Mouse (Mus musculus) T-helper 2 cell (primary cell): ENCODE data around the gene Padi2.

Source experiments
- in situ Hi-C: fragments of 300-600 bp; cut with MboI, MseI; formaldehyde crosslinking; loops from one replicate; pipeline ENCODE4 v1.15.1; 2025; ENCODE audit warnings: high pct_unique_total_duplicates

Gene Padi2

GRCm38 (mm10) chr4:140919974-140920836 is 14.1 kb downstream of the Padi2 start:
- in situ Hi-C loops, result no loop called here

GRCm38 (mm10) chr4:140922508-140922907 is 16.4 kb downstream of the Padi2 start:
- in situ Hi-C loops, result no loop called here

- in situ Hi-C loops, result no loop called here
Observed at GRCm38 (mm10) chr4:140925648-140926047, 19.5 kb downstream of the Padi2 start.

GRCm38 (mm10) chr4:140928349-140928748 is 22.2 kb downstream of the Padi2 start:
- in situ Hi-C loops, result no loop called here

DNA sequence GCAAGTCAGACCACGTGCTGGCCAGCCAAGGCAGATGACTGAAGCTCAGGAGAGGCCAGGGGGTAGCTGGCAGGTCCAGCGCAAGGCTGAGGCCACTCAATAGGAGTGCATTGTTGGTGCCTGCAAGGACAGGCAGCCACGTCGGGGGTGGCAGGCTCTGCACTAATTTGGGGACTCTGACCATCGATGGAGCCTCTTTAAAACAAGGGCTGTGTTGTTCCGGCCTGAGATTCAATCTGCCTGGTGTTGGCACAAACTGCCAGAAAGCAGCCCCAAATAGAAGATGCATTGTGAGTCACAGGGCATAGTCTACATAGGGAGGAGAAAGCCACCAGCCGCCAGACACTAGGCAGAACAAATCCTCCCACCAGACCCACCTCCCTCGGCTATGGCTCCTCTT is 23.6 kb downstream of the Padi2 start:
- in situ Hi-C loops, result no loop called here

- in situ Hi-C loops, result no loop called here
Observed at GRCm38 (mm10) chr4:140930900-140931470, 24.8 kb downstream of the Padi2 start.

DNA sequence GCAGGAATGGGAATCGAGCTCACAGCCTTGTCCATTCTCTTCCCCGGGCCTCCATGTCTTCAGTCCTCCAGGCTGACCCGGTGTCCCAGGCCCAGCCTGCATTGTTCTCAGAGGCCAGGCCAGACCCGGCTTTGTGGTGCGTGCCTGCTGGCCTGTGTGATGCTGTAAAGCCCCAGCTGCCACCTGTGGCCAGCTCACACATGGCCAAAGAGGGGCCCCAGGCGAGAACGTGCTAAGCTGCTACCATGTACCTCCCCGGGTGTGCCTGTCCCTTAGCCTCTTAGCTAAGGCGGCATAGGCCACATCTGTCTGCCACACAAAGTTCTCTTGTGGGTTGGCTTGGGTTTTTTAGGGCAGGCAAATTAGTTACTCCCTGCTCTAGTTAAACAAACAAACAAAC is 29.5 kb downstream of the Padi2 start:
- in situ Hi-C loops, result no loop called here

DNA sequence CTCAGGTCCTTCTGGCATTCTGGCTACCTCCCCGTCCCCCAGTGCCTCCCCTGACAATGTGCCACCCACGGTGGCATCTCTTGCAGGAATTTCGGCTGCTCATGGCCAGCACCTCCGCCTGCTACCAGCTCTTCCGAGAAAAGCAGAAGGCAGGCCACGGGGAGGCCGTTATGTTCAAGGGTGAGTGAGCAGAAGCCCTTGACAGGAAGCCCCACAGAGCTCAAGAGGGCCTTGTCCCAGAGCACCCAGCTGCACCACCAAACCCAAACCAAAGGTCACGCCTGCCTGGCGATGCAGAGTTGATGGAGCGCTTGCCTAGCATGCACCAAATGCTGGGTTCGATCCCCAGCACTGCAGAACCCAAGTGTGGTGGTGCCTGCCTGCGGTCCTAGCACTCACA is 38.2 kb downstream of the Padi2 start:
- in situ Hi-C loops, result no loop called here

- in situ Hi-C loops, result no loop called here
Observed at GRCm38 (mm10) chr4:140944961-140945442, 38.9 kb downstream of the Padi2 start.

DNA sequence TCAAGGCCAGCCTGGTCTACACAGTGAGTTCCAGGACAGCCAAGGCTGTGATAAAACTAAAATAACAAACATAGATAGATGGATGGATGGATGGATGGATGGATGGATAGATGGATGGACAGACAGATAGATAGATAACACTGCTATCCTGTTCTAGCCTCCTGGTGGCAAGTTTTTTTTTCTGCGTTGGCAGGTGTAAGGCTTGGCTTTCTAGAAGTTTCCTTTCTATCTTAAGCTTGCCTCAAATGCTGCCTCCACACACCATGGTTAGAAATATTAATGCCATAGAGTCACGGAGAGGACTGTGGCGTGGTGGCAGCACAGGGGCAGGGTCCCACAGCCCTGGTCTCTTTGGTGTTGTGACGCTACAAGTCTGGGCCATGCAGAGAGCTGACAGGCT is 39.4 kb downstream of the Padi2 start:
- in situ Hi-C loops, result no loop called here

DNA sequence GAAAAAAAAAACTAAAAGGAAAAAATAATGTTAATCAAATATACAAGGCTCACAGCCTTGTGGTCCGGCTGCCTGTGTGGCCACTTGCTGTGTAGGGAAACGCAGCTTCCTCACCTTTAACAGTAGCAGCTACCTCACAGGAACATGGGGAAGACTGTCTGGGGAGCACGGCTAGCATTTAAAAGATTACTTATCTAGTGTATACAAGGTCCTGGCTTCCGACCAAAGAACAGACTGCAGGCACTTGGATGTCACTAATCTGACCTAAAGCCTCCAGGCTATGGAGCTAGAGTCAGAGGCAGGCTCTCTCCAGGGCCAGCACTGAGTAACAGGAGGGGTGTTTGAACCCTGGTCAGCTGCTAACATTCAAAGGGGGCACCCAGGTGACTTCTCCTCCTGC is 39.9 kb downstream of the Padi2 start:
- in situ Hi-C loops, result no loop called here

GRCm38 (mm10) chr4:140946580-140947205 is 40.5 kb downstream of the Padi2 start:
- in situ Hi-C loops, result no loop called here

GRCm38 (mm10) chr4:140947487-140948440 is 41.6 kb downstream of the Padi2 start:
- in situ Hi-C loops, result no loop called here

DNA sequence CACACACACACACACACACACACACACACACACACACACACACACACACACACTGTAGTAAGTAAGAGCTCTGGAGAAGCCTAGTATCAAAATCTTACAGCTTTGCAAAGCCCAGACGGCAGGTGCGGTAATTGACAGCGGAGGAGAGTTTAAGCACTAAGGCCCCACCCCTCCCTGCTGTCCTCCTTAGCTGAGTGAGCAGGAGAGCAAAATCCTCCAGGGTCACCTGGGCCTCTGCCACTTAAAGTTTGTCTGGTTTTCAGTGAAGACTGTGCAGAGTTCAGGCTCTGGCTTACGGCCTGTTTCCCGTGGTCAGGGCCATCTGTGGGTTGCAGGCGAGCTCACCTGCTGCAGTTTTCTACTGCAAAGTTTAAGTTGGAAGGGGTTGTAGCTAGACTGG is 42.3 kb downstream of the Padi2 start:
- in situ Hi-C loops, result no loop called here

GRCm38 (mm10) chr4:140949052-140949451 is 42.9 kb downstream of the Padi2 start:
- in situ Hi-C loops, result no loop called here

DNA sequence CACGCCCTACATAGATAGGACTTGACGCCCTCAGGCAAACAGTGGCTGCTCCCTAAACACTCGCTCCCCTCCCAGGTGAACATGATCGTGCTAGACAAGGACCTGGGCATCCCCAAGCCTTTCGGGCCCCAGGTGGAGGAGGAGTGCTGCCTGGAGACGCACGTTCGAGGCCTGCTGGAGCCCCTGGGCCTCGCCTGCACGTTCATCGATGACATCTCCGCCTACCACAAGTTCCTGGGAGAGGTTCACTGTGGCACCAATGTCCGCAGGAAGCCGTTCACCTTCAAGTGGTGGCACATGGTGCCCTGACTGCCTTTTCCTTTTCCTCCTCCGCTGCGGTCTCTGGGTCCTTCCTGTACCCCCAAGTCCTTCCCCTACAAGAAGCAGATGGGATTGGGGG is 43.5 kb downstream of the Padi2 start:
- in situ Hi-C loops, result loop anchor here (10.0 kb wide), 1 partner anchor 1315 kb away; no protein-coding TSS in a partner anchor

DNA sequence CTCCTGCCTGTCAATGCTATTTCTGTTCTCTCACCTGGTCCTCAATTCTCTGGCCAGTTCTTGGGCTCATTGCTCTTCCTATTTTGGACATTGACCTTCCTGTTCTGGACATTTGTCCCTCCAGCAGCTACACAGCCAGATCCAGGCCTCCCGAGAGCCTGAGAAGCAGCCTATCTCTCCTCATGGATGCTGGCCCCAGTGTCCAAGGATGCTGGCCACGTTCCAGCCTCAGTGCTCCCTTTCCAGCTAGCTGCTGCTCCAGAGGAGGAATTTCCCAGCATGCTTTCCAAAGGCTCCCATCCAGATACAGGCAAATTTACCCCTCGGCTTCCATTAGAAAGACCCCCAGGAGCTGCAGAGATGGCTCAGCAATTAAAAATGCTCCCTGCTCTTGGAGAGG is 44.4 kb downstream of the Padi2 start:
- in situ Hi-C loops, result loop anchor here (10.0 kb wide), 1 partner anchor 1316 kb away; no protein-coding TSS in a partner anchor

DNA sequence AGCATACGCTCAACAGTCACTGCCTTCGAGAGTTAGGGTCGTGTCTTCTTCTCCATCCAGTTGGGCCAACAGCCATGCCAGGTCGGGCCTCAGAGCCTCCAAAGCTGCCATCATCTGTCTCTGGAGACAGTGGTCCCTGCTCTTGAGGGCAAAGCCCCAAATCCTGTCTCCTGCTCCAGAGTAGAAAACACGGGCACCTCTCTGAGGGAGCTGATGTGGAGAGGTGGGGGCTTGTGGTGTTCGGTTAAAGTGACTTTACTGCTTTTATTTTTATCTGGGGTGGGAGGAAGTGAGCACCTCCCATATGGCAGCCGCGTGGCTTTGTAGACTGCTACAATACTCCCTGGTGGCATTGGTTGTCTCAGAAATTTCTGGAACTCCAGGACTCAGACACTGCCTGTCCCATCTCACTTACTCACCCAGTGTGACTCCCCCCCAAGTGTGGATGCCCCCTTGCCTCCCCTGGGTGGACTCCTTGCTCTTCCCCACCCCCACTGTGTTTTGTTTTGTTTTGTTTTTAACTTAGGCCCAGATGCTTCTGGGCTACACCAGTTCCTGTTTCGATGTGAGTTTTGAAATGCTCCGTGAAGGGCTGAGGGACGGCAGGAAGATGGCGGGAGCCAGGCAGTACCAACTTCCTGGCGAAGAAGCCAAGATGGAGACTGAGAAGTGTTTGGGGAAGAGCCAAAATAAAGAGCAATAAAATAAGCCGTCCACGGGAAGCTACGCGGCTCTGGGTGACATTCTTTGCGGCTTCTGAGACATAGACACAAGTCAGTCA is 45.9 kb downstream of the Padi2 start:
- in situ Hi-C loops, result loop anchor here (10.0 kb wide), 1 partner anchor 1317 kb away; no protein-coding TSS in a partner anchor

DNA sequence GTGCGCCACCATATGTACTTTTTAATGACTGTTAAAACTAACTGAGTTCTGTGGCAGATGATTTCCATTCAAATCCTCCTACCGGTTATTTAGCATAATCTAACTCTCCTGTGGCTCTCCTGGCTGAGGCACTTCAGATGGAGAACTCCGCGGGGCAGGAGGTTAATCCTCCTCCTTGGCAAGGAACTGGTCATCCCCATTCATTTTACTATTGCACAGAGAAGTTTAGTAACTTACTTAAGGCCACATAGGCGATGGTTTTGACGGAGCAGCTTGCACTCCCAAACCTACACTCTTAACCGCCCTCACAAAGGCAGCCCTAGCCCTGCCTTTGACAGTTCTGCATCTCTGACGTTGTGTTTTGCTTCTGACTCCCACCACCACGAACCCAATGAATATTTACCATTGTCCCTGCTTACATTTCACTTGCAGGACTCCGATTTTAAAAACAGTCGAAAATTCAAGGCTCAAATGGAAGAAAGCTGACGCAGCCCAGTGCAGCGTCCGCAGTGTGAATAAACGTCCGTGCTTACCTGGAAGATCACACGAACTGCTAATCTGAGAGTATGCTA is 51.1 kb downstream of the Padi2 start:
- in situ Hi-C loops, result loop anchor here (5.0 to 10.0 kb wide), 2 partner anchors 45 to 1322 kb away; no protein-coding TSS in a partner anchor

- in situ Hi-C loops, result loop anchor here (5.0 to 10.0 kb wide), 2 partner anchors 45 to 1323 kb away; no protein-coding TSS in a partner anchor
Observed at GRCm38 (mm10) chr4:140957725-140958124, 51.6 kb downstream of the Padi2 start.
